Mouse (Mus musculus) A20 (cell line): Measurements from ENCODE around the gene Tmprss3.

Source experiments
- DNase-seq: peaks from one replicate; pipeline ENCODE4 v3.0.0-alpha.2; 2011; ENCODE audit warnings: low read depth, low spot score

Tmprss3 gene

GRCm38 (mm10) chr17:31195207-31195606, 3.6 kb downstream of the Tmprss3 start:
- no peak for DNase-seq

- DNase-seq = no peak
Observed at GRCm38 (mm10) chr17:31193360-31193759, 5.4 kb downstream of the Tmprss3 start.

- DNase-seq = no peak
Observed at GRCm38 (mm10) chr17:31192663-31193062, 6.1 kb downstream of the Tmprss3 start.

GRCm38 (mm10) chr17:31191825-31192224, 7.0 kb downstream of the Tmprss3 start:
- no peak for DNase-seq

- peak; percentile 61 for DNase-seq
Observed at GRCm38 (mm10) chr17:31187370-31187769, 11.4 kb downstream of the Tmprss3 start.

GRCm38 (mm10) chr17:31184269-31184990, 14.3 kb downstream of the Tmprss3 start:
- DNase-seq = no peak

- no peak for DNase-seq
Observed at GRCm38 (mm10) chr17:31183180-31183974, 15.4 kb downstream of the Tmprss3 start.

GRCm38 (mm10) chr17:31181490-31181889, 17.3 kb downstream of the Tmprss3 start:
- no peak for DNase-seq

GRCm38 (mm10) chr17:31176321-31176720, 22.5 kb downstream of the Tmprss3 start:
- no peak for DNase-seq

- DNase-seq = no peak
Observed at GRCm38 (mm10) chr17:31169796-31170195, 29.0 kb downstream of the Tmprss3 start.

GRCm38 (mm10) chr17:31165127-31165526, 33.6 kb downstream of the Tmprss3 start, which contains the start of gene Tff1:
Tff1 (minus strand) TSS chr17:31165277.
- no peak for DNase-seq

GRCm38 (mm10) chr17:31163821-31164220, 35.0 kb downstream of the Tmprss3 start:
- DNase-seq = no peak

GRCm38 (mm10) chr17:31162607-31163006, 36.2 kb downstream of the Tmprss3 start:
- no peak for DNase-seq

GRCm38 (mm10) chr17:31160291-31160690, 38.5 kb downstream of the Tmprss3 start:
- no peak for DNase-seq

- DNase-seq = no peak
Observed at GRCm38 (mm10) chr17:31157921-31158320, 40.9 kb downstream of the Tmprss3 start.

- no peak for DNase-seq
Observed at GRCm38 (mm10) chr17:31153785-31154184, 45.0 kb downstream of the Tmprss3 start.

GRCm38 (mm10) chr17:31152966-31153499, 45.7 kb downstream of the Tmprss3 start:
- DNase-seq = no peak

- no peak for DNase-seq
Observed at GRCm38 (mm10) chr17:31152512-31152911, 46.3 kb downstream of the Tmprss3 start.

- no peak for DNase-seq
Observed at GRCm38 (mm10) chr17:31145998-31146397, 52.8 kb downstream of the Tmprss3 start.

GRCm38 (mm10) chr17:31144040-31145037, 54.4 kb downstream of the Tmprss3 start, which contains the start of gene Tff2:
Tff2 (minus strand) TSS chr17:31144282.
- DNase-seq = no peak

- no peak for DNase-seq
Observed at GRCm38 (mm10) chr17:31142116-31142515, 56.7 kb downstream of the Tmprss3 start.
